Mouse (Mus musculus) liver, embryonic 14.5 days (tissue): Measurements from ENCODE around the gene Enkd1.

Experiments used
- CTCF ChIP-seq: IDR thresholded peaks from 2 replicates; pipeline ENCODE4 v1.5.1; 2016; ENCODE audit warnings: antibody characterized with exemption, low read depth, control low read depth
- EP300 ChIP-seq: IDR thresholded peaks from 2 replicates; pipeline ENCODE4 v1.6.1; 2016; ENCODE audit warnings: antibody characterized with exemption, low read depth

GRCm38 (mm10) chr8:105686551-105686950 is 21.5 kb downstream of the Enkd1 start:
- TF ChIP-seq CTCF (no peak), EP300 (no peak)
